In the genomic region with DNA sequence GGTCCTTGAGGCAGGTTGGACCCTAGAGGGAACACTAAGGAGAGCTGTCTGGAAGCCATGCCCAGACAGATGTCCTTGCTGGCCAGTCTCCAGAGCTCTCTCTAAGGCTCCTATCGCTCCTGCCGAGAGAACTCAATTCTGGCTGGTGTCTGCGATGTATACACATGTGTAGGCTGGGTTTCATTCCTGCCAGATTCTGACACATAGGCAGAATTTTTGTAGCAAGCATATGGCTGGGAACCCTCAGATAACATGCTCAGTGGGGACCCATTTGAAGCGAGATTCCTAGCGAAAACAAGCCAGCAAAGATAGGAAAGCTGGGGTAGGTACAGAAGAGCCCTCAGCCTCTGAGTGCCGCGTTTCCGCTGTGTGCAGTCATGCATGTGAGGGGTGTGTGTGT, we compare ENCODE assay signal across 14 mouse cellular contexts.
DNase-seq lines count a peak whose midpoint lies in the region; ATAC-seq lines count a peak whose summit lies in the region.
"Had no signal": no experiment of that assay in that cellular context is flagged by ENCODE, and none has a peak within 500 bp of the region (broad histone marks: within the 10 kb centered on the region; RNA-seq: fewer than 3 reads in every experiment).

No protein-coding gene starts in this region.

- no peaks in the 10 kb centered on the region for H3K27me3 ChIP-seq in forebrain, embryonic 14.5 days (replicated peaks; ENCODE audit: control insufficient read depth, insufficient read depth, low read length)
- no peaks in the 10 kb centered on the region for H3K27me3 ChIP-seq in forebrain, embryonic 12.5 days
- H3K27me3 ChIP-seq: limb, embryonic 15.5 days had no signal

- peak; percentile 37; the same call in 1 of the 2 replicates for ATAC-seq in forebrain, embryonic 14.5 days
- ATAC-seq in forebrain, embryonic 12.5 days (ENCODE audit: low FRiP score), result no peak
- no peak for ATAC-seq in monocyte, adult 5-6 weeks (replicated peaks; ENCODE audit: insufficient number of reproducible peaks, low FRiP score, low TSS enrichment, poor library complexity, severe bottlenecking)
- ATAC-seq: lung, postnatal 0 days had no signal

- H3K27ac ChIP-seq in forebrain, embryonic 14.5 days (ENCODE audit: low read depth, low read length), result no peak overlapping the region; the same call in 1 of the 2 replicates
- no peak overlapping the region for H3K27ac ChIP-seq in forebrain, embryonic 12.5 days
- H3K27ac ChIP-seq: heart, embryonic 10.5 days; limb, embryonic 15.5 days had no signal

- H3K4me2 ChIP-seq in forebrain, embryonic 14.5 days (ENCODE audit: low read length), result no peak overlapping the region
- H3K4me2 ChIP-seq in forebrain, embryonic 12.5 days, result no peak overlapping the region
- H3K4me2 ChIP-seq: limb, embryonic 15.5 days had no signal

- no peaks in the 10 kb centered on the region for H3K4me1 ChIP-seq in forebrain, embryonic 14.5 days (ENCODE audit: control insufficient read depth, insufficient read depth, low read length)
- H3K4me1 ChIP-seq in forebrain, embryonic 12.5 days, result no peaks in the 10 kb centered on the region
- H3K4me1 ChIP-seq: limb, embryonic 15.5 days had no signal

- H3K4me3 ChIP-seq in forebrain, embryonic 14.5 days (ENCODE audit: low read depth, low read length), result no peak overlapping the region
- H3K4me3 ChIP-seq in forebrain, embryonic 12.5 days (replicated peaks), result no peak overlapping the region
- H3K4me3 ChIP-seq: heart, embryonic 10.5 days; hindbrain, embryonic 10.5 days; limb, embryonic 15.5 days had no signal

- 72% methylated on average over 8 of the region's 8 CpGs for WGBS in forebrain, embryonic 14.5 days
- WGBS in forebrain, embryonic 12.5 days, result 77% methylated on average over 8 of the region's 8 CpGs

- DNase-seq in forebrain, embryonic 14.5 days (ENCODE audit: low spot score), result peak; percentile 64
- DNase-seq in frontal cortex, adult 2 months (ENCODE audit: extremely low spot score in 1 of 2, low spot score in 1 of 2), result peak; percentile 85
- DNase-seq in left cerebral cortex, adult 11 months (ENCODE audit: low spot score), result peak; percentile 68
- DNase-seq in right cerebral cortex, postnatal 10 days (ENCODE audit: low spot score in 2 of 2), result peak; percentile 78 to 87
- no peak for DNase-seq in adipocyte (ENCODE audit: low spot score)
- no peak for DNase-seq in embryo, embryonic 10 days (ENCODE audit: low spot score)
- DNase-seq: embryo, embryonic 11 days; kidney, postnatal 10 days had no signal

- no peak overlapping the region for H3K9ac ChIP-seq in forebrain, embryonic 14.5 days (ENCODE audit: low read length)
- no peak overlapping the region for H3K9ac ChIP-seq in forebrain, embryonic 12.5 days
- H3K9ac ChIP-seq: limb, embryonic 15.5 days had no signal

- H3K36me3 ChIP-seq in forebrain, embryonic 14.5 days (ENCODE audit: control insufficient read depth, insufficient read depth, low read length), result no peaks in the 10 kb centered on the region
- no peaks in the 10 kb centered on the region for H3K36me3 ChIP-seq in forebrain, embryonic 12.5 days (replicated peaks)
- H3K36me3 ChIP-seq: heart, embryonic 10.5 days; hindbrain, embryonic 10.5 days; limb, embryonic 15.5 days had no signal

- H3K9me3 ChIP-seq in forebrain, embryonic 14.5 days (replicated peaks; ENCODE audit: control insufficient read depth, low read length), result no peaks in the 10 kb centered on the region
- H3K9me3 ChIP-seq in forebrain, embryonic 12.5 days, result no peaks in the 10 kb centered on the region
- H3K9me3 ChIP-seq: heart, embryonic 10.5 days; hindbrain, embryonic 10.5 days; limb, embryonic 15.5 days had no signal

Comparison
In these comparisons a context has a peak if more than half of its experiments do, and no peak if none do; other contexts are left out.
1. DNase-seq: peak in forebrain, embryonic 14.5 days (single experiment), frontal cortex, adult 2 months (2 of 2), left cerebral cortex, adult 11 months (single experiment) and right cerebral cortex, postnatal 10 days (2 of 2); none in adipocyte (single experiment) and embryo, embryonic 10 days (single experiment).